Mouse (Mus musculus) adrenal gland, postnatal 0 days (tissue): ENCODE results near the gene Rasl11a. TPM values are rescaled to one million over a fixed set of nuclear protein-coding genes. Genes with fewer than 3 reads are reported as not detected.

Experiments
- polyA plus RNA-seq: library from polyadenylated mRNA; unstranded; fragments of >200 nt; fragmentation: Nextera tagmentation; extraction: Ambion mirVana; gene quantifications from 2 replicates; pipeline ENCODE4 v1.2.1, GENCODE M21; 2015

Rasl11a gene
- 20.7 and 31.9 TPM in 2 replicates for polyA plus RNA-seq

DNA sequence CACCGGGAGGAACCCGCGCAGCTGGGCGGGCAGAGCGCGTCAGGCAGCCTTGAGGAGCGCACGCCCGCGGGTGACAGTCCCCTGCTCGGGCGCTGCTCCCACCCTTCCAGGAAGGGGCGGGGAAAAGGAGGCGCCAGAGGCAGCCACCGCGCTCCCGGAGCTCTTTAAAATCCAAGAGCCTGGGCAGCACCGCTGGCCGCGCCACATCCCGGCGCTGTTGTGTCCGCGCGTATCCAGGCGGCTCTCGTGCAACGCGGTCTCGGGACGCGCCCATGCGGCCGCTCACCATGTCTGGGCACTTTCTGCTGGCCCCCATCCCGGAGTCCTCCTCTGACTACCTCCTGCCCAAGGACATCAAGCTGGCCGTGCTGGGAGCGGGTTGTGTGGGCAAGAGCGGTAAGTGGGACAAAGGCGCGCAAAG lies at the start of gene Rasl11a:
Gene Rasl11a (plus strand): TSS at position 127 of the 421 bp plus-strand sequence.

GRCm38 (mm10) chr5:146832769-146833448 lies 12.0 kb upstream of the Rasl11a start, which contains the start of gene Rpl21:
TSS of gene Rpl21 (plus strand) at chr5:146832890.

Other genes starting within 250 kb of the Rasl11a start
- 10.6 and 12.1 TPM in 2 replicates for gene Usp12, start 50.1 kb upstream of the Rasl11a start, polyA plus RNA-seq
- 526 and 721 TPM in 2 replicates for gene Rpl21, start 12.2 kb upstream of the Rasl11a start, polyA plus RNA-seq
- gene Gtf3a, start 103.6 kb downstream of the Rasl11a start, polyA plus RNA-seq, result 75.6 and 83.0 TPM in 2 replicates
- 44.4 and 47.1 TPM in 2 replicates for gene Mtif3, start 118.7 kb downstream of the Rasl11a start, polyA plus RNA-seq
- gene Lnx2, start 231.5 kb downstream of the Rasl11a start, polyA plus RNA-seq, result 5.2 and 6.9 TPM in 2 replicates
- 145 and 151 TPM in 2 replicates for gene Polr1d, start 232.0 kb downstream of the Rasl11a start, polyA plus RNA-seq